Mouse (Mus musculus): ENCODE results near the gene Nhsl1. TPM values are rescaled to one million over a fixed set of nuclear protein-coding genes. Genes with fewer than 3 reads are reported as not detected.

Gene Nhsl1
- polyA plus RNA-seq, 1 experiment from 2014 or later, result 9.3 TPM

DNA sequence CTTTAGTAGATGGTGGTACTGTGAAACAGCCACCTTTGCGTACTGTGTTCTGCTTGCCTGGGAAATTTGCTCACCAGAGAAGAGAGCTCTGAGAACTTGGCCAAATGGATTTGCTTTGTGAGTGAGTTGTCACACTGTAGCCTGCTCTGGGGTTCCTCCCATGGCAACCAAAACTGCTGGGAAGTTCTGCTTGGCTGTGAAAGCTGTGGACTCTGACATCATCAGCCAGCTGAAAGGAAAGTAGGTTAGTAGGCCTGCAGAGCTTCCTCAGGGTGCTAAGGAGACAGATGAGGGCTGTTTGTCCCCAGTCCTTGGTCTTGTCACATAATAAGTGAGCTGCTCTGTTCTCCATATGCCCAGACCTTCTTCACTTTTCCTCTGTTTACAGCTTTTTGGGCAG, 189.8 kb downstream of the Nhsl1 start:
- no peak overlapping the region for H3K4me2 ChIP-seq (replicated peaks; ENCODE audit: low read depth, low read length)
- no peak overlapping the region for H3K4me3 ChIP-seq (ENCODE audit: low read length)
- no peak overlapping the region for H3K27ac ChIP-seq (ENCODE audit: low read length)
- H3K9me3 ChIP-seq (ENCODE audit: low read length), result no peaks in the 10 kb centered on the region
- H3K4me1 ChIP-seq (ENCODE audit: insufficient read depth, low read length), result peaks cover 7% of the 10 kb centered on the region; the same call in 1 of the 2 replicates
- H3K36me3 ChIP-seq (ENCODE audit: insufficient read depth, low read length), result 0 out of 2 replicates have a peak, but pooled peaks cover 8% of the 10 kb centered on the region
- ATAC-seq (ENCODE audit: low FRiP score, low TSS enrichment), result no peak
- WGBS, result 91% methylated on average over 1 of the region's 1 CpGs
- no peak overlapping the region for H3K9ac ChIP-seq (replicated peaks; ENCODE audit: low read length)
- no peaks in the 10 kb centered on the region for H3K27me3 ChIP-seq (ENCODE audit: insufficient read depth, low read length)

DNA sequence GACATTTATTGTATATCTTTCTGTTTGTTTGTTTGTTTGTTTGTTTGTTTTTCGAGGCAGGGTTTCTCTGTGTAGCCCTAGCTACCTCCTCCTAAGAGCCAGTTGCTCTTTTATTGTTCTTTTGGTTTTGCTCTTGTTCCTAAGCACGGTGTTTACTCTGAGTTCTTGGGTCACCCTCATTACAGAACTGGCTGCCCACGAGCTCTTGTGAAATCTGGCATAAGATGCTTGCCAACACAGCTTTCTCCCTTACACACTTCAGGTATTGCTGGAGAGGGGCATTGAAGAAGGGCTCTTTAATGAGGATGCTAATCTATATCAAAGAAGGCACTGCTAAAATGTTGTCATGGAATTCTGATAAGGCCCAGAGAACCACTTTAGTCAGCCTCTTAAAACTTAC, 191.9 kb downstream of the Nhsl1 start:
- Histone ChIP-seq H3K4me3 (ENCODE audit: low read length) (no peak overlapping the region), H3K36me3 (ENCODE audit: insufficient read depth, low read length) (0 out of 2 replicates have a peak, but pooled peaks cover 8% of the 10 kb centered on the region), H3K27me3 (ENCODE audit: insufficient read depth, low read length) (no peaks in the 10 kb centered on the region), H3K9ac (replicated peaks; ENCODE audit: low read length) (no peak overlapping the region), H3K4me1 (ENCODE audit: insufficient read depth, low read length) (peaks cover 7% of the 10 kb centered on the region; the same call in 1 of the 2 replicates), H3K27ac (ENCODE audit: low read length) (no peak overlapping the region), H3K4me2 (replicated peaks; ENCODE audit: low read depth, low read length) (no peak overlapping the region), H3K9me3 (ENCODE audit: low read length) (no peaks in the 10 kb centered on the region)
- 79% methylated on average over 3 of the region's 3 CpGs for WGBS
- ATAC-seq (ENCODE audit: low FRiP score, low TSS enrichment), result no peak

DNA sequence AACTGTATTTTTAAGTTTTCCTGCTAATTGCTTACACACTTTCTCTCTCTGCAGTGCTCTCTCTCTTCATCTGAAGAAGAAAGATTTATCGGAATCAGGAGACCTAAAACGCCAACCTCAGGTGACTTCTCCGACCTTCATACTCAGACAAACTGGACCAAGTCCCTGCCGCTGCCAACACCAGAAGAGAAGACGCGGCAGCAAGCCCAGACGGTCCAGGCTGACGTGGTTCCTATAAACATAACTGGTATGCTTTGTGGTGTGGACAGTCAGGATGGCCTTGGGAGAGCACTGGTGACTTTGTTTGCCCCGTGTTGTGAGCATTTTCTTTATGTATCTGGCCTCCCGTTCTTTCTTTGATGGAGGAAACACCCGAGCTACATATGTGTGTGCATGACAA, 192.7 kb downstream of the Nhsl1 start:
- no peak for ATAC-seq (ENCODE audit: low FRiP score, low TSS enrichment)
- Histone ChIP-seq H3K4me3 (ENCODE audit: low read length) (no peak overlapping the region), H3K9me3 (ENCODE audit: low read length) (no peaks in the 10 kb centered on the region), H3K4me1 (ENCODE audit: insufficient read depth, low read length) (peaks cover 3% of the 10 kb centered on the region; the same call in 1 of the 2 replicates), H3K9ac (replicated peaks; ENCODE audit: low read length) (no peak overlapping the region), H3K27me3 (ENCODE audit: insufficient read depth, low read length) (no peaks in the 10 kb centered on the region), H3K27ac (ENCODE audit: low read length) (no peak overlapping the region), H3K4me2 (replicated peaks; ENCODE audit: low read depth, low read length) (no peak overlapping the region), H3K36me3 (ENCODE audit: insufficient read depth, low read length) (0 out of 2 replicates have a peak, but pooled peaks cover 8% of the 10 kb centered on the region)
- 89% methylated on average over 11 of the region's 11 CpGs for WGBS

DNA sequence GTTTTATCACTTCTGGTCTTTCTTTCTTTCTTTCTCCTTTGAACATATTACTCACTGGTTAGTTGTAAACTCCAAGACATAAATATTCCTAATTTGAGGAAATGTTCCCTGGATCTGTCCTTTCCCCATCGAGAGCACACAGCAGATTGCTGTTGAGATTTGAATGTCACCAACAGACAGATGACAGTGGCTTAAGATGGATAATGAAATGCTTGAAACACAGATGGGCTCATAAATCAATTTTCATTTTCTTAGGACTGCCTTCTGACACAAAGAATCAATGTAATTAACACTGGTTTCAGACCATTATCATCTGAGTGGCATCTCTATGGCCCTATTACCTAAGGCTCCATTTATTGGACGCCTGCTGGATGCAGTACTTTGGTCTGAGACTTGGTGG, 203.8 kb downstream of the Nhsl1 start:
- WGBS, result 60% methylated on average over 2 of the region's 2 CpGs
- H3K27me3 ChIP-seq (ENCODE audit: insufficient read depth, low read length), result no peaks in the 10 kb centered on the region
- peaks cover 22% of the 10 kb centered on the region; the same call in 1 of the 2 replicates for H3K36me3 ChIP-seq (ENCODE audit: insufficient read depth, low read length)
- H3K4me2 ChIP-seq (replicated peaks; ENCODE audit: low read depth, low read length), result no peak overlapping the region
- no peak overlapping the region for H3K4me3 ChIP-seq (ENCODE audit: low read length)
- no peak overlapping the region for H3K27ac ChIP-seq (ENCODE audit: low read length)
- H3K9ac ChIP-seq (replicated peaks; ENCODE audit: low read length), result no peak overlapping the region
- no peaks in the 10 kb centered on the region for H3K9me3 ChIP-seq (ENCODE audit: low read length)
- peaks cover 12% of the 10 kb centered on the region for H3K4me1 ChIP-seq (ENCODE audit: insufficient read depth, low read length)
- no peak for ATAC-seq (ENCODE audit: low FRiP score, low TSS enrichment)

DNA sequence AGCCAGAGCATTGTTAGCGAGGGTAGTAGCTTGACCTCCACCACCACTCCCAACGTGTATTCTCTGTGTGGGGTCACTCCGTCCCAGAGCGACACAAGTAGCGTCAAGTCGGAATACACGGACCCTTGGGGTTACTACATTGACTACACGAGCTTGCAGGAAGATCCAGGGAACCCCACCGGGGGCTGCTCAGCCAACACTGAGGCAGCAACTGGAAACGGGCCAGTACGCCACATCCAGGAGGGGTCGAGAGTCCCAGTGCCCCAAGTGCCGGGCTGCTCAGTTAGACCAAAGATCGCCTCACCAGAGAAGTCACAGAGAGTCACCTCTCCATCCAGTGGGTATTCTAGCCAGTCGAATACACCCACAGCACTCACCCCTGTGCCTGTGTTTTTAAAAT, 206.5 kb downstream of the Nhsl1 start:
- ATAC-seq (ENCODE audit: low FRiP score, low TSS enrichment), result no peak
- H3K27ac ChIP-seq (ENCODE audit: low read length), result no peak overlapping the region
- no peaks in the 10 kb centered on the region for H3K9me3 ChIP-seq (ENCODE audit: low read length)
- peaks cover 22% of the 10 kb centered on the region; the same call in 1 of the 2 replicates for H3K36me3 ChIP-seq (ENCODE audit: insufficient read depth, low read length)
- no peak overlapping the region for H3K4me3 ChIP-seq (ENCODE audit: low read length)
- H3K4me1 ChIP-seq (ENCODE audit: insufficient read depth, low read length), result peaks cover 12% of the 10 kb centered on the region
- WGBS, result 89% methylated on average over 15 of the region's 15 CpGs
- no peaks in the 10 kb centered on the region for H3K27me3 ChIP-seq (ENCODE audit: insufficient read depth, low read length)
- H3K4me2 ChIP-seq (replicated peaks; ENCODE audit: low read depth, low read length), result no peak overlapping the region
- no peak overlapping the region for H3K9ac ChIP-seq (replicated peaks; ENCODE audit: low read length)

DNA sequence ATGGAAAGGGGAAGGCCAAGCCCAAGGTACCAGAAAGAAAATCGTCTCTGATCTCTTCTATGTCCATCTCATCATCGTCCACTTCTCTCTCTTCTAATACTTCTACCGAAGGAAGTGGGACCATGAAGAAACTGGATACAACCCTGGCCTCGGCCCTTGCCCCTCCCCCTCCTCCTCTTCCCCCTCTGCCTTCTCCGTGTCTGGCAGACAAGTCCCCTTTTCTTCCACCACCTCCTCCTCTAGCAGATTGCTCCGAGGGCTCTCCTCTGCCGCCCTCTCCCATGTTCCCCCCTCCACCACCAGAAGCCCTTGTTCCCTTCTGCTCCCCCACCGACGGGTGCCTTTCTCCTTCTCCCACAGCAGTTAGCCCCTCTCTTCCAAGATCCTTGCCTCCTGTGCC, 206.9 kb downstream of the Nhsl1 start:
- no peak overlapping the region for H3K9ac ChIP-seq (replicated peaks; ENCODE audit: low read length)
- H3K9me3 ChIP-seq (ENCODE audit: low read length), result no peaks in the 10 kb centered on the region
- WGBS, result 47% methylated on average over 9 of the region's 9 CpGs
- peaks cover 12% of the 10 kb centered on the region for H3K4me1 ChIP-seq (ENCODE audit: insufficient read depth, low read length)
- H3K4me2 ChIP-seq (replicated peaks; ENCODE audit: low read depth, low read length), result no peak overlapping the region
- no peak for ATAC-seq (ENCODE audit: low FRiP score, low TSS enrichment)
- H3K4me3 ChIP-seq (ENCODE audit: low read length), result no peak overlapping the region
- no peak overlapping the region for H3K27ac ChIP-seq (ENCODE audit: low read length)
- H3K27me3 ChIP-seq (ENCODE audit: insufficient read depth, low read length), result no peaks in the 10 kb centered on the region
- H3K36me3 ChIP-seq (ENCODE audit: insufficient read depth, low read length), result peaks cover 22% of the 10 kb centered on the region; the same call in 1 of the 2 replicates

DNA sequence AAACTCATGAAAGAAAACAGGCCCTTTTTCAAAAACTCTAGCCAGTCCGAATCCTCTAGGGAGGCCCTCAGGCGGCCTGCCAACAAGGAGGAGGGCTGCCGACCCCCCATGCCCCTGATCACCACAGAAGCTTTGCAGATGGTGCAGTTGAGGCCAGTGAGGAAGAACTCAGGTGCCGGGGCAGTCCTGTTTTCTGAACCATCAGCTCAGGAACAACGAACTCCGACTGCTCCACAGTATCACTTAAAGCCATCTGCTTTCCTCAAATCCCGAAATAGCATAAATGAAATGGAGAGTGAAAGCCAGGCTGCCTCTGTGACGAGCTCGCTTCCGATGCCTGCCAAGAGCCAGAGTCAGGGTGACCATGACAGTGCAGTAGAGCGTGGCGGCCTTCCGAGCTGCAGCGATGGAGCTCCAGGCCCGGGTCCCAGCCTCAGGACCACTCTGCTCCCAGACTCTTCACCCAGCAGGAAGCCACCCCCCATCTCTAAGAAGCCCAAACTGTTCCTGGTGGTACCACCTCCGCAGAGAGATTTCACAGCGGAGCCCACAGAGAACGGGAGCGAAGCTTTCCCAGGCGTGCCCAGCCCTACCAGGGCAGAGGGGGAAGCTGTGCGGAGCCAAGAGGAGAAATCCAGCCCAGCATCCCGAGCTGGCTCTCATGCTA, 207.5 kb downstream of the Nhsl1 start:
- peak; percentile 17; the same call in 1 of the 2 replicates for ATAC-seq (ENCODE audit: low FRiP score, low TSS enrichment)
- peaks cover 12% of the 10 kb centered on the region for H3K4me1 ChIP-seq (ENCODE audit: insufficient read depth, low read length)

DNA sequence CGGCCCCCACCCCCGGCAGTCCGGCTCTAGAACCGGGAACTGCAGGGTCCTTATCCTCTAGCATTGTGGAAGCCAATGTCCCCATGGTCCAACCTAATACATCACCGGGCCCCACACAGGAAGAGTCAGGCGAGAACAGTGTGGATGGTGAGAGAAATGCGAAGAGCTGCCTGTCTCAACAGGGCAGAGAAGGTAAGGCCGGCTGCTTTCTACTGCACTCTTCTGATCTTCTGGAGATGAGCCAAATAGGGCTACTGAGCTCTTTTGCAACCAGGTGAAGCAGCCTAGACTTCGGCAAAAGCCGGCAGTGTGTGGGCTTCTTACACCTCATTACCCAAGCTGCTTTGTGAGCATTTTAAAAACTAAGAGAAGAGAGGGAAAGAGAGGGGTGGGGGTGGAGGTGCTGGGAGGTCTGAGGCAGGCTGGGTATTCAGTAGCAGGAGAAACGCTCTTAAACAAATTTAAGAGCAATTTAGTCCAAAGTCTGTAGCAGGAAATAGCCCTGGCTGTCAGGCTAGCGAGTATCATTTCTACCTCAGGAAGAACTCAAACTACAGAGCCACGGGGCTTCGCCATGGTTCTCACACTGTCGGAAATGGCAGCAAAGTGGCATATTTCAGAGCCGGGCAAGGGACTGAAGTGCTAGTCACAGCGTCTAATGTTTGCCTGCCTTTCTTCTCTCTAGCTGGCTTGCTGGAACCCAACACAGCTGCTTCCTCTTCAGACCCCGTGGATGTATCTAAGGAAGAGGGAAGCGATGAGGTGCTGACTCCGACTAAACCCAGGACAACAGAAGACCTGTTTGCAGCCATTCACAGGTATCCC, 208.3 kb downstream of the Nhsl1 start:
- H3K36me3 ChIP-seq (ENCODE audit: insufficient read depth, low read length), result peaks cover 31% of the 10 kb centered on the region
- H3K27ac ChIP-seq (ENCODE audit: low read length), result 0 out of 2 replicates have a peak overlapping the region, but pooled peaks have one; percentile 21
- 60% methylated on average over 20 of the region's 20 CpGs for WGBS
- no peaks in the 10 kb centered on the region for H3K27me3 ChIP-seq (ENCODE audit: insufficient read depth, low read length)
- H3K4me1 ChIP-seq (ENCODE audit: insufficient read depth, low read length), result peaks cover 12% of the 10 kb centered on the region
- ATAC-seq (ENCODE audit: low FRiP score, low TSS enrichment), result peak; percentile 46
- no peak overlapping the region for H3K4me3 ChIP-seq (ENCODE audit: low read length)
- H3K4me2 ChIP-seq (replicated peaks; ENCODE audit: low read depth, low read length), result no peak overlapping the region
- no peak overlapping the region for H3K9ac ChIP-seq (replicated peaks; ENCODE audit: low read length)
- no peaks in the 10 kb centered on the region for H3K9me3 ChIP-seq (ENCODE audit: low read length)

More for the DNA sequence above, 207.5 kb downstream of the Nhsl1 start:
- Histone ChIP-seq H3K9me3 (ENCODE audit: low read length) (no peaks in the 10 kb centered on the region), H3K27me3 (ENCODE audit: insufficient read depth, low read length) (no peaks in the 10 kb centered on the region), H3K9ac (replicated peaks; ENCODE audit: low read length) (no peak overlapping the region), H3K36me3 (ENCODE audit: insufficient read depth, low read length) (peaks cover 25% of the 10 kb centered on the region), H3K4me3 (ENCODE audit: low read length) (no peak overlapping the region), H3K27ac (ENCODE audit: low read length) (no peak overlapping the region), H3K4me2 (replicated peaks; ENCODE audit: low read depth, low read length) (no peak overlapping the region)
- WGBS, result 64% methylated on average over 22 of the region's 22 CpGs

DNA sequence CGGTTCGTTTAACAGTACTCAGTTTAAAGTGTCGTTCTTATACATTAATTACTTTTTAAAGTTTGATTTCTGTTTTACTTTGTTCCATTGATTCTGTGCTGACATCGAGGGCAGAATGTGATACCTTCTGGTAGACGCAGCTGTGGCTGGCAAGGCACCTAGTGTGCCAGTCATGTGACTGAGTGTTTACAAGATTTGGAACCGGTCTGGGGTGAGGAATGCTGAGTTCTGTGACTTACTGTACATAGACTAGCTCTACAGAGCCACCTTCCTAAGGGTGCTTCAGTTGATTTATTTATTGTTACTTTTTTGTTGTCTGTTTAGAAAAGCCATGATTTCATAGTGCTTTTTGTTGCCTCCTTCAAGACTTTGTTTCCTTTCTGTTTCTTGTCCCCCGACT, 209.0 kb downstream of the Nhsl1 start:
- 60% methylated on average over 7 of the region's 7 CpGs for WGBS
- no peak overlapping the region for H3K4me2 ChIP-seq (replicated peaks; ENCODE audit: low read depth, low read length)
- H3K27ac ChIP-seq (ENCODE audit: low read length), result no peak overlapping the region
- peaks cover 36% of the 10 kb centered on the region for H3K36me3 ChIP-seq (ENCODE audit: insufficient read depth, low read length)
- no peak overlapping the region for H3K9ac ChIP-seq (replicated peaks; ENCODE audit: low read length)
- ATAC-seq (ENCODE audit: low FRiP score, low TSS enrichment), result no peak
- peaks cover 16% of the 10 kb centered on the region for H3K4me1 ChIP-seq (ENCODE audit: insufficient read depth, low read length)
- no peak overlapping the region for H3K4me3 ChIP-seq (ENCODE audit: low read length)
- H3K27me3 ChIP-seq (ENCODE audit: insufficient read depth, low read length), result no peaks in the 10 kb centered on the region
- no peaks in the 10 kb centered on the region for H3K9me3 ChIP-seq (ENCODE audit: low read length)

DNA sequence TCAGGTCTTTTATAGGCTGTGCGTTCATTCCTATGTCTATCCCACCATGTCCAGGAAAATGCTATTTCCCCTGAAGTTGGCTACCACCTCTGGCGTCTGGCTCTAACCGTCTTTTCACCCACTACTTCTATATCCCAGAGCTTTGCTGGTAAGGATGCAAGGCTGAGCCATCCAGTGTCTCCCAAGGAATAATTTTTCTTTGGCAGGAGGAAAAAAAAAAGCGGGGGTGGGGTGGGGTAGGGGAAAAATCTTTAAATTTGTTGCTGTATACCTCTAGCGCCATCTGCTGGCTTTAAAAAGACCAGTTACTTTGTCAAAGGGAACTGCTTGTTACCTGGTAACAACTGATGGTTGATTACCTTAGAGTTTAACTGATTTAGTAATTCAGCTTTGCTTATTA, 209.7 kb downstream of the Nhsl1 start:
- Histone ChIP-seq H3K27me3 (ENCODE audit: insufficient read depth, low read length) (no peaks in the 10 kb centered on the region), H3K4me1 (ENCODE audit: insufficient read depth, low read length) (peaks cover 16% of the 10 kb centered on the region), H3K9ac (replicated peaks; ENCODE audit: low read length) (no peak overlapping the region), H3K4me3 (ENCODE audit: low read length) (no peak overlapping the region), H3K36me3 (ENCODE audit: insufficient read depth, low read length) (peaks cover 36% of the 10 kb centered on the region), H3K9me3 (ENCODE audit: low read length) (no peaks in the 10 kb centered on the region), H3K27ac (ENCODE audit: low read length) (no peak overlapping the region), H3K4me2 (replicated peaks; ENCODE audit: low read depth, low read length) (no peak overlapping the region)
- no peak for ATAC-seq (ENCODE audit: low FRiP score, low TSS enrichment)
- WGBS, result 51% methylated on average over 5 of the region's 5 CpGs
